Mouse (Mus musculus) thymus, postnatal 36 days (tissue): ENCODE measurements around the gene Dmrtb1.

Experiments used
- DNase-seq, 2 experiments: peaks; one replicate each; pipeline ENCODE4 v3.0.0; 2022; ENCODE audit warnings: mixed read lengths in 2 of 2

The Dmrtb1 gene

DNA sequence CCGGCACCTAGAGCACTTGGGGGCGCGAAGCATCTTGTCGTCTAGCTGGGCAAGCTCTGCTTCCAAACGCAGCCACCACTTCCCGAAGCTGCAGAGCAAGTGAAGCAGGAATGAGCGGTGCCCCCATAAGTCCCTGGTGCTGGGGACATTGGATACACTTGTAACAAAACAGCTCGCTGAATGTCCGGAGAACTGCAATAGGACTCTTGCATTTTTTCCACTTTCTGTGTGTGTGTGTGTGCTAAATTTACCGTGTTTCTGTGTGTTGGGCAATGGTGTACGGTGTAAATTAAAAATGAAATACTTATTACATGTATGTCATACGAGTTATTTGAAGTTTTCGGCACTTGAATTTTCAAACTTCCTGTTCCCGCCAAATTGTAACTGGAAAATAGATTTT is at the start of gene Dmrtb1:
Gene Dmrtb1, minus strand, starts transcription at position 101 of the 400 bp plus-strand sequence.
- no peak for DNase-seq

DNA sequence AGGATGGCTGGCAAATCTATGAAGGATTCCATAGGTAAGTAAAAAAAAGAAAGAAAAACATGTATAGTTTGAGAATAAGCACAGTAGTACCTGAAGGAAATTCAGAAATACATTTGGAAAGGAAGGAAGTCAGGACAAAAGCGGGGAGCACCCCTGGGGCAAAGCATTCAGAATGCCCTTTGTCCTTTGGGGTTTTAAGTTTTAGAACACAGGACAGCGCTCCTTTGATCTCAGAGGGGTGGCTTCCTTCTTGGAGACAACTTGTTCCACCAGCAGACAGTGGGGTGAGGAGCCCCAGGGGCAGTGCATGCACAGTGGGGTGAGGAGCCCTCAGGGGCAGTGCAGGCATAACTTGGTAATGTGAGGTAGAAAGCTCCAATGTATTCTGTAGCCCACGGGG is 49.6 kb upstream of the Dmrtb1 start:
- no peak for DNase-seq

DNA sequence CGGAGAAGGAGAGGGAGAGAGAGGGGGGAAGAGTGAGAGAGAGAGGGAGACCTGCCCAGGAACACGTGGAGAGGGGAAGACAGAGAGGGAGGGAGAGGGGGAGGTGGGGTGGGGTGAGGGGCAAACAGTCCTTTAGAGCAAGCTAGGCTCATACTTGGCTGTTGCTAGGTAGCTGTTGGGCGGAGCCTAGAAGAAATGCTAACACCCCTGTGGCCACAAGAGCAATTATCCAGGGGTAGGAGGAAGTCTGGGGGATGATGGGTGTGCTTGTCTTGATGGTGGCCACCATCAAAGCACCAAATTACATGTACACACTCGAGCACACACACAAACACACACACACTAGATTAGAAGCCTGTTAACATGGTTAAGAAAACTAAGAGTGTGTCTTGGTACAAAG is 48.6 kb upstream of the Dmrtb1 start:
- DNase-seq = no peak

DNA sequence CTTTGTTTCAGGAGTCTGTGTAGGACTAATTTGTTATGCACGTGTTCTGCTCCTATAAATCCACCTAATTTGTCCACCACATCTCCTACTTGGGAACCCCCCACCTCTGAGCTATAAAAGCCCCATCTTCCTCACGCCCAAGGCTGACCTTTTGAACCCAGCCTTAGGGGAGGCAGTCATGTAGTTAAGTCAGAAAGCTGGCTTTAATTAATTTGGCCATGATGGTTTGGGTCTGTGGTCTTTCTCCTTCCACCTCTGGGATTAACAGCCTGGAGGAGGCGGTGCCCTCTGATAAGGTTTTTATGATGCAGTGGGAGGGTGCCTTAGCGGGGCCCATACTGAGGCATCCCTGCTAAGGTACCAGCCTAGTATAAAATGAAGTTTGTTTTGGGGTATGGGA is 48.2 kb upstream of the Dmrtb1 start:
- no peak for DNase-seq

- DNase-seq = no peak
Measured at GRCm38 (mm10) chr4:107731088-107731465, 47.0 kb upstream of the Dmrtb1 start.

DNA sequence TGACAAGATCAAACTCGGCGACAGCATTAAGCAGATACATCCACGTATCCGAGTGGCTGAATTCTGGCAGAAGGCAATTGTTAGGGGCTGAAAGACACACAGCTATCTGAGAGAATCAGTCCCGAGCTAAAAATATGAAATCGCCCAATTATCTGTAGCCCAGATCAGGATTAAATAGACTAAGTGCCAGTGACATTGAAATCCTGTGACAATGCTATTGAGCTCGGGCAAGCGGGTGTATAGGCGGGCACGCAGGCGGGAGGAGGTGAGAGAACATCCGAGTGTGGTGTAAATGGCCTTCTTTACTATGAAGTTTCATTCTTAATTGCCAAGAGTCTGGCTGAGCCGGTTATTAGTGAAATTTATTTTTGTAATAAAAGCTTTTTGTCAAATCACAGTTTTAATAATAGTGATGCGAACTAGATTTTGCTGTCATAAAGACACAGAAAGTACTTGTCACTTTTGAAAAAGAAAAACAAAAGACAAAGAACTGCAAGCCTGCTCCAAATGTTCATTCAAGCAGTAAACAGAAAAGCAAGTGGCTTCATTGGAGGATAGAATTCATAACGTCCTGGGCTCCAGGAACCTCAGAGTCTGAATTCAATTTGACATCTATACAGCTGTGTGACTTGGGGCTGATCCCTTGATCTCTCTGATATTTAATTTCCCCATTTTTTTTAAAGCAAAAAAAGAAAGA is 46.5 kb upstream of the Dmrtb1 start:
- no peak for DNase-seq

DNA sequence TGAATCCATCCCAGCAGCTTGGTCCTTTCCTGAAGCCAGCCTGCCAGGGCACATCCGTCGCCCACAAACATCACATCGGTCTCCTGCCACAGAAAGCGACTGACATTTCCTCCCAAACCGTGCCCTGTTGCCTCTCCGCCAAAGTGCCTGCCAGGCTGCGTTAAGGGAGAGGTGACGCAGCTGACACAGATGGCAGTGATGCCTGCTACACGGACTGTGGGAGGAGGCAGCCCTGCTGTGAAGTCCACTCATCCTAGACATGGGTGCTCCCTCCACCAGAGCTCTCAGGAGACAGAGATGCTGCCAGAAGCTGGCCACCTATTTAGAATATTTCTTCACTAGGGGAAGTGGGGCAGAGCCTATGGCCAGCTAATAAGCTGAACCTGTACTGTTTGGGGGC is 41.4 kb upstream of the Dmrtb1 start:
- no peak for DNase-seq

DNA sequence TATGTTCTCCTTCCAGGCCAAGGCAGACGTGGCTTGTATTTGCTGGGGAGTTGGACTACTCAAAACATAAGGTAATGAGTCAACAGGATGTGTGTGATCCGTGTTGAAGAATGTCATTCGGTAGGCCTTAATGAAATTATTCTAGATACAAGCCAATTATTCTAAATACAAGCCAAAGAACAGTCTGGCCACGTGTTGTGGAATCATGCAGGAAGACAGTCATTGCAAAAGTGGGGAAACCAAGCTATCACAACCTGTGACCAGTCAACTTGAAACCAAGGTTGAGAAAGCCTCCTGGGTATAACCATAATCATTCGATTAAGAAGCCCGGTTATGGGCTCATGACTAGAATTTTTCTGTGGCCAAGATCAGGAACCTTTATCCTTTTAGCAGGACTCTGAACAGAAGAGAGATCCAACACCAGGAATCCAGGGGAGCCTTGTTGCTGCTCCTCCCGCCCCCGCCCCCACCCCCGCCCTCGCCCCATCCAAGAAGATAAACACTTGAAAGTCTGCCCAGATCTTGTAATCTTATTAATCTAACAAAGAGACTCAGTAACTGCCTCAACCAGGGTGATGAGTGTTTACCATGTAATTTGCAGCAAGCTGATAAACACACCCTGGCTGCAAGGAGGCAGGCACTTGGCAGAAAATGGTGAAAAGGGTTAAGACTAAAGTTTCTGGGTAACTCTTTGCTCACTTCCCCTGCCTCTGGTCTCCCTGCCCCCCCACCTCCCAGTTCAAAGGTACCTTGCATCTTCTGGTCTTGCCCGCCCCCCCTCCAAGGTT is 36.2 kb upstream of the Dmrtb1 start:
- DNase-seq = no peak

- no peak for DNase-seq
Measured at GRCm38 (mm10) chr4:107719161-107719560, 35.1 kb upstream of the Dmrtb1 start.

- DNase-seq = no peak
Measured at GRCm38 (mm10) chr4:107718720-107719119, 34.7 kb upstream of the Dmrtb1 start.

GRCm38 (mm10) chr4:107717718-107718313 is 33.8 kb upstream of the Dmrtb1 start:
- no peak for DNase-seq

- no peak for DNase-seq
Measured at GRCm38 (mm10) chr4:107716754-107717299, 32.8 kb upstream of the Dmrtb1 start.

DNA sequence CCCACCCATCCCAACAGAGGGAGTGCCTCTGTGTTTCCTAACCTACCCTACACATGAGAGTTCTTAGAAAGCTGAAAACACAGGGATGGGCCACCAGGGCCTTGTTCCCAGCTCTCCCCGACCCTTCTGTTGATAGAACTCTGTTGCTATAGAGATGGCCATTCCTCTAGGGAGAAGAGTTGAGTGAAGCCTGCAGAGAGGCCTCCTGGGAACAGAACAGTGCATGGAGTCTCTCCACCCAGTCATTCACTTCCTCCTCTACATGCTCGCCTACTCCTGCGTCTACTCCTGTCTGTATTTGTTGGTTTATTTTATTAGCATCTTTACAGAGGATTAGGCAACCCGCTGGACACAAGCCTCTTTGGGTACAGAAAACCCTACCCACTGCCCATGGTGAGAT is 22.9 kb upstream of the Dmrtb1 start:
- no peak for DNase-seq

GRCm38 (mm10) chr4:107704185-107704584 is 20.2 kb upstream of the Dmrtb1 start:
- peak in 1 of 2 experiments; percentile 12 for DNase-seq

GRCm38 (mm10) chr4:107701679-107702078 is 17.6 kb upstream of the Dmrtb1 start:
- no peak for DNase-seq

- peak in 1 of 2 experiments; percentile 20 for DNase-seq
Measured at GRCm38 (mm10) chr4:107701116-107701515, 17.1 kb upstream of the Dmrtb1 start.

DNA sequence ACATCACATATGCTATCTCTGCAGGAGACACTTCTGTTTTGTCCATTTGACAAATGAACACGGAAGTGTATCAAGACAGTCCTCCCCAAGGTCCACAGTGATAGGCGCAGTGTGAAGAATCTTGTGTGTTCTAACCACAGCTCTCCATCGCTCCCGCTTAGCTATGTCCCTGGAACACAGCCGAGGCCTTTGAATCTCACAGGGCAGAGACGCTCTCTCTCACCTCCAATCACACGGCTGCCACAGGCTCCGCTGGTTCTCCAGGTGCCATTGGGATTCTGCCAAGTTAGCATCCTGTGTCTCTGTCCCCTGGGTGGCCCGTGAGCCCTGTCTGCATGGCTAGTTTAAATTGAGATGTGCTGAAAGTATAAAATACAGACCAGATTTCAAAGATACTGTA is 15.2 kb upstream of the Dmrtb1 start:
- no peak for DNase-seq

GRCm38 (mm10) chr4:107693816-107694215 is 9.8 kb upstream of the Dmrtb1 start:
- DNase-seq = no peak

DNA sequence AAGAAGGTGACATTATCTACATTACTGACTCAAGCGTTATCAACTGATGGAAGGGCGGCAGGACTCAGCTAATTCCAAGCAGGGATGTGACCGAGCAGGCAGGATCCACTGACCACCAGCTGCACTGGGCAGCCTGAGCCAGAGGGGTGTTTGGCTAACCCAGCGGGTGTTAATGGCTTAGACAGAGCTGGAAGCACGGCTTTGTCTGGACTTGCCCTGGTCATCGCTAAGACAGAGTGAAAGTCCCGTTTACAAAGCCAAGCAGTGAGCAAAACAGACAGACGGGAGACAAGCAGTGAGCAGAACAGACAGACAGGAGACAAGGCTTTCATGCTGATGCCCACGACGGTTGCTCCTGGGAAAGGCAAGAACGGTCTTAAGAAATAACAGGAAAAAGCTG is 4.2 kb upstream of the Dmrtb1 start:
- no peak for DNase-seq

DNA sequence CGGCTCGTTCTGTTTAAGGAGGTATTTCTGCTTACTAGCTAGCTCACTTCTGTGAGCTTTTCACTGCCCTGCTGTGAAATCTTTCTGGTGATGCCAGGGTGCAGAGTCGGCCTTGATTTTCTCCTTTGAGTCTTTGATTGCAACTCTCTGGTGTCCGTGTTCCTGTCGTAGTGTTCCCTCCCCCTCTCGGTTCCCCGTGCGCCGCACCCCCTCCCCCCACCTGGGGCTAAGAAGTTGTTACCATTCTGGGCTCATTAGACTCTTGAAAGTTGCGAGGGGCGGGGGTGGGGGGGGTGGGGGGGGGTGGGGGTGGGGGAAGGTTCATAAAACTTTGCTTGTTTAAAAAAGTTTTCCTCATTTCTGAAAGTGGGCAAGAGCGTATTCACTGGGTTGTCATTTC is 3.1 kb upstream of the Dmrtb1 start:
- no peak for DNase-seq

DNA sequence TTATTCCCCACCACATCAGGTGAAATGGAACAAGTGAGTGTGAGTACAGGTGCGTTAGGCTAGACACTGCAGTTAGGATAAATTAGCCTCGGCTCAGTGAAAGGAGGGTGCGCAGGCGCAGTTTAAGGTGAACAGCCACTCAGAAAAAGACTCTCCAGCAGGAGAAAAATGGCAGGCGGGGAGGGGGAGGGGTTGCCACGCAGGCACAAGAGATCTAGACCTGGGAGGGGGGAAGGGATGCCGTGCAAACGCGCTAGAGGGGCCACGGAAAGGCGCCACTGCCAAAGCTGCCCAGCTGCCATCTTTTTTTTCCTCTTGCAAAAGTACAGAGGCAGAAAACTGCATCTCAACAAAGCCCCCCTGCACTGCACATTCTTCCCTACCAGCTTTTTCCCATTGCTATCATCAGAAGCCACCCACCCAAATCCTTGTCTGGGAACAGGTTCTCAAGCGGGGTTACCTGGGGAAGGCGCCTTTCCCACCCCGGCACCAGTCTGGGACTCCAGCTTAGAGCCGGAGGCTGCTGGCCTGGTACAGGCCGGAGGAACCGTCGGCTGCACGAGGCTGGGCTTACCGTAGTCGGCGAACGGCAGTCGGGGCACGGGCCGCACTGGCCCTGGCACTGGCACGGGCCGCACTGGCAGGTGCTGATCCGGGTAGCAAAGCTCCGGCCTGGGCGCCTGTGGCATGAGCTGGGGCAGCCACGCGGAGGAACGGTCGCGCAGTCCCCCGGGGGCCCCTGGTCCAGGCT is 849 bp downstream of the Dmrtb1 start:
- DNase-seq = no peak

DNA sequence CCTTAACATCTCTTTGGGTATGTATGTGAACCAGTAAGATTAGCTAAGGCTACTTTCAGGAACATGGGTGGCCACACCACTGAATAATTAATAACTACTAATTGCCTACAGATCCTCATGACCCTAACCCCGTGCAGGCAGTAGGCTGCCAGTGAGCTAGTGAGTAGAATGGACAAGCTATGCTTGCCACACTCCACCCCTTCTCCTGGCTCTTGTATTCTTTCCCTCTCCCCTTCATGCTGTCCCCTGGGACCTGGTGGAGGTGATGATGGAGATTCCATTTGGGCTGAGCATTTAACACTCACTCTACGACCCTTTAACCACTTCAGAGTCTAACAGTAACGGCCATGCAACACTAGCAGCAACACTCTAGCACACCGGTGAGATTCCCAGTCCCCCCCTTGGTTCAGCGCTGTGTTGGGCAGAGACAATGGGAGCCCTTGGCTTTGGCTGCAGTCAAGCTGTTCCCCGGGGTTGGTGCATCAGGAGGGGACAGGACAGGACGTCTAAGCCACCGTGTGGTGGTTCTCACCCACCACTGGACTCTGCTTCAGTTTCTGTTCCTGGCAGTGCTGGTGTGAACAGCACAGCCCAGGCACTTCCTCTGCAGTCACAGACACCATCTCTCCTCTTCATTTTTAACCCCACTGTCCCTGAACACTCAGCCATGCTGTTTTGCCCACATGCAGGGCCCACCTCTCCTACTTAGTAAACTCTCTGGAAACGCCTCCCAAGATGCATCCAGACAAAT is 2.8 kb downstream of the Dmrtb1 start:
- no peak for DNase-seq
